Mouse (Mus musculus) granulocyte monocyte progenitor cell, adult 5-6 weeks (primary cell): ENCODE results near the gene Gcm1. TPM values are rescaled to one million over a fixed set of nuclear protein-coding genes. Genes with fewer than 3 reads are reported as not detected.
"Not testable (repeated sequence)": the region's sequence is repeated elsewhere in the genome, so short reads cannot be mapped to it uniquely, and the experiment has no call there.

ENCODE experiments used
- ATAC-seq: replicated peaks from 2 replicates; pipeline ENCODE4 v1.8.0; 2016; ENCODE audit warnings: mild to moderate bottlenecking, moderate TSS enrichment, inconsistent platforms; ENCODE audit not compliant: poor library complexity, severe bottlenecking
- total RNA-seq, 2 experiments: library from RNA; stranded (forward) in 1 of 2; stranded (reverse) in 1 of 2; fragments of 200-712, 200-1000 nt in 1 of 2; fragments of >200 nt in 1 of 2; fragmentation: Nextera tagmentation in 1 of 2; gene quantifications; 2 replicates each; pipeline ENCODE4 v1.2.3; 2014 to 2017

The Gcm1 gene
- total RNA-seq, 2 experiments from 2014 or later, result not detected

DNA sequence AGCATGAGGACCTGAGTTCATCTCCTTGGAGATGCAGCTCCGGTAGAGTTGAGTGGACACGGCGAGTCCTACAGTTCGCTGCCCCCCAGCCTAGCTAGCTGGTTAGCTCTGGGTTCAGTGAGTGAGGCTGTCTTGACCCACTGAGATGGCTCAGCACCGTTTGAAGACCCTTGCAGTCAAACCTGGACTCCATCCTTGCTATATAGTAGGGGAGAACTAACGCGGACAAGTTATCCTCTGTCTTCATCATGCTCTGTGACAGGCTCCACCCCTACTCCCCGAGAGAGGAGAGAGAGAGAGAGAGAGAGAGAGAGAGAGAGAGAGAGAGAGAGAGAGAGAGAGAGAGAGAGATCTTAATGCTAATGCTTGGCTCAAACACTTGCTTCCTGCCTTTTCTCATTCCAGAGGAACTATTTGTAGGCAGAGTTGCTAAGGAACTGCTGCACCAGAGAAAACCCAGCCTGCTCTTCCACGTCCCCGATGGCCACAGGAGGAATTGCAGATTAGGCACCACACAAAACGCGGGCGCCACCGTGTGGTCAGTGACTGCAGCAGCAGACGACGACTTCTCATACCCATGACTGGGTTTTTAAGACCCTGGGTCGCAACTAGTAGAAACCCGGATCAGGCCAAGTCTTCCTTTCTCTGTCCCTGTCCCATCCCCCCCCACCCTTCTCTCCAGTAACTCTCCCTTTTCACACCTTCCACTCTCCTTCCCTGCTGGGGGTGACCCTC, 12.8 kb upstream of the Gcm1 start:
- ATAC-seq, result peak; percentile 100

DNA sequence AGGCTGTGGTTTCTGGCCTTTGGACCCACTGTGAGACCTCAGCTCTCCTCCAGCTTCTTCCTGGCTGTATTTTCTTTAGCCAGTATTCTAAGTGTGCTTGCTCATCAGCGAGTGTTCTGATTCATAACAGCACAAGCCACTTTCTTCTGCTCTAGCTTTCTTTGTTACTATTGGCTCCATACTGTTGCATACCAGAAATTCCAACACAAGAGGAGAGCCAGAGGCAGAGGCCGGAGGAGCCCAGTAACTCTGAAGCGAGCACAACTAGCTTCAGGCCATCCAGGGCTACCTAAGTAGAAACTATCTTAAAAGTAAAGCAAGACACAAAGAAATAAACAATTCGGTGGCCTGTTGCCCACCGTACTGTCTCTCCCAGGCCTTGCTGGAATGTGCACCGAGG, 6.6 kb upstream of the Gcm1 start:
- ATAC-seq, result no peak

- ATAC-seq, result no peak; the same call in 1 of the 2 replicates
Measured at GRCm38 (mm10) chr9:78046755-78047154, 5.0 kb upstream of the Gcm1 start.

DNA sequence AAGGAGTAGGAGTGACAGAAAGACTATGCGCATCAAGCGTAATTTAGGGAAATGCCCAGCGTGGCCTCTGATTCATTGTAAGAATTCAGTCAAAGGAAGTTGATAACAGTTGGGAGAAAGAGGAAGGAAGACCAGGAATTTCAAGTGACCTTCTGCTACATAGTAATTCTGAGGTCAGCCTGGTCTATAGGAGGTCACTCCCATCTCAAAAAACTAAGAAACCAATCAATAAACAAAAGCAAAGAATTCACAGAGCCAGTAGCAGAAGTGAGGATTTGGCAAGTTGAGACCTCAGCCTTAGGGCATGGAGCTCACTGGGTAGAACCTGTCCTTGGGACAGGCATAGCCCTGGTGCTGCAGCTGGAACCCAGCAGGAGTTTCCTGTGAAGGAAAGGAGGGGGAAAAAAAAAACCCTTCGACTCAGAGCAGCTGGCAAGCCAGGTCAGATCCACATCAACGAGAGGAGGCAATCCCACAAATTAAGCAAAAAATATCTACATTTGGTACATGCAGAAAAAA, 1.2 kb upstream of the Gcm1 start:
- ATAC-seq, result peak; percentile 53

GRCm38 (mm10) chr9:78053821-78054220, 2.1 kb downstream of the Gcm1 start:
- ATAC-seq, result no peak

DNA sequence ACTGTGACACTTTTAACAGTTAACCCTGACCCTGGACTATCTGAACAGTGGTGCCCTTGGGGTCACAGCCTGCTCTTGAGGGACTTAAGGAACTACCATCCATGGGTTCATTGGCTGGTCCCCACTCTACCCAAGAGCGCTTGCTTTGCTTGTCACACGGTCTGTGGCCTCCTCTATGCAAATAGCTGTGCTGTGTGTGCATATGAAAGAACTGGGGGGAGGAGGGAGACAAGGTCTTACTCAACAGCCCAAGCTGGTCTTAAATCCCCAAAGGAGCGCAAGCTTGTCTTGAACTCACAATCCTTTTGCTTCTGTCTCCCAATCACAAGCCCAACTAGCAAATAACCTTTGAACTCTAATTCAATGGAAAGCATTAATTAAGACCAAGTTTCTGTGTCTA, 2.6 kb downstream of the Gcm1 start:
- no peak for ATAC-seq

DNA sequence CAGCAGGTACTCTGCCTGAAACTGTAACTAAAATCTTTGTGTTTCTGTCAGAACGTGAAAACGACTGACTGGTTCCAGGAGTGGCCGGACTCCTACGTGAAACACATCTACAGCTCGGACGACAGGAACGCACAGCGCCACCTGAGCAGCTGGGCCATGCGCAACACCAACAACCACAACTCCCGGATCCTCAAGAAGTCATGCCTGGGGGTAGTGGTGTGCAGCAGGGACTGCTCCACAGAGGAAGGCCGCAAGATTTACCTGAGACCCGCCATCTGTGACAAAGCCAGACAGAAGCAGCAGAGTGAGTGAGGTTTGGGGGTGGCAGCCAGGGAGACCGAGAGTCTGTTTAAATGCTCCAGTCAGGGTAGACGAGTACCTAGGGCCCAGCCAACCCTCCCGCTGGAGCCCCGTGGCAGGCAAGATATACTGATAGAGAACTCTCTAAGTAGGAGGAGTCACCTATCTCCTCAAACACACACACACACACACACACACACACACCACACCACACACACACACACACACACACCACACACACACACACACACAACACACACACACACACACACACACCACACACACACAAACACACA, 7.9 kb downstream of the Gcm1 start:
- no peak for ATAC-seq

DNA sequence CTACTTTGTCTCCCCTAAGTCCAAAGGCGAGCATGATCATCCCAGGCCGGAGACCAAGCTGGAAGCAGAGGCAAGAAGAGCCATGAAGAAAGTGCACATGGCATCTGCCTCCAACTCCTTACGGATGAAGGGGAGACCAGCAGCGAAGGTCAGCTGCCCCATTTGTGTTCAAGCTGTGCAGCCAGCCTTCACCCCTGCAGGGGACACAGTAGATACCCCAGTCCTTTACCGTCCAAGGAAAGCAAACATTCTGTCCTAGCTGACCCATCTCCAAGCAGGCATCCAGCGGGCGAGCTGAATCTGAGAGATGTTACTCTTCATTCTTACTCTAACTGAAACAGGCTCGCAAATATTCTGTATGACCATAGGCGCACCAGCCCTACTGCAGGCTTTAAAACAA, 10.7 kb downstream of the Gcm1 start:
- ATAC-seq, result no peak

- ATAC-seq, result no peak
Measured at GRCm38 (mm10) chr9:78064121-78064520, 12.4 kb downstream of the Gcm1 start.

DNA sequence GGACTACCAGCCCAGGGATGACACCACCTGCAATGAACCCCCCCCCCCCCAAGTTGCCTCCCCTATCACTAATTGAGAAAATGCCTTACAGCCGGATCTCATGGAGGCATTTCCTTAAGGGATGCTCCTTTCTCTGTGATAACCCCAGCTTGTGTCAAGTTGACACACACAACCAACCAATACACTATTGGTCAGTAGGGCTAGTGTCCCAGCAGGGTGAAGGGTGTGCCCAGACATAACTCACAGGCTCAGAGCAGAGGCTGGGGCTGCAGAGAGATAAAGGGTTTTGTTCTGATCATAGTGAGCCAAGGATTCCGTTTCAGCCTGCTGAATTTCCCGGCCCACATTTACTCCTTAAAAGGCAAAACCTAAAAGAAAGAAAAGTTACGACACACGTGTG, 18.8 kb downstream of the Gcm1 start:
- ATAC-seq, result no peak

DNA sequence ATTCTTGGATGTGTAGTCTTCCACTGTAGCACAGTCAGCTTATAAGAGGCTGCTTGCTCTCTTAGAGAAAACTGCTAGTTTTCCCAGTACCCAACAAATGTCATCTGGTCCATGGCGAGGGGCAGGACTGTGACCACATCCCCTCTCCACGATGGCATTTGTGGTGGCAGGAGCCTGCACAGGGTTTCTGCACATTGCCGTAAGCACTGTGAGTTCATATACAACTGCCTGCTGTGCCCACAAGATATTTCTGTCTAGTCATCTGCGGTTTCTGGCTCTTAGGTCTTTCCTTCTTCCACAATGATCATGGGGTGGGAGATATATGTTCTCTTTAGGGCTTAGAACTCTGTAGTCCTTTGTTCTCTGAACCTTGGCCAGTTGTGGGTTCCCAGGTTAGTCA, 19.9 kb downstream of the Gcm1 start:
- peak; percentile 97 for ATAC-seq

DNA sequence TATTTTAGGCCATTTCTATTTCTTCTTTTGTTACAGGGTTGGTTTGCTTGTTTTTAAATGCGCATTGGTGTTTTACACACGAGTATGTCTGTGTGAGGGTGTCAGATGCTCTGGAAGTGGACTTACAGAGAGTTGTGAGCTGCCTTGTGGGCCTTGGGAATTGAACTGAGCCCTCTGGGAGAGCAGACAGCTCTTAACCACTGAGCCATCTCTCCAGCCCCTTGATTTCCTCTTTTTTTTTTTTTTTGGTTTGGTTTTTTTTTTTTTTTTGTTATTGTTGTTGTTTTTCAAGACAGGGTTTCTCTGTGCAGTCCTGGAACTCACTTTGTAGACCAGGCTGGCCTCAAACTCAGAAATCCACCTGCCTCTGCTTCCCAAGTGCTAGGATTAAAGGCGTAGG, 21.6 kb downstream of the Gcm1 start:
- not testable (repeated sequence) for ATAC-seq

DNA sequence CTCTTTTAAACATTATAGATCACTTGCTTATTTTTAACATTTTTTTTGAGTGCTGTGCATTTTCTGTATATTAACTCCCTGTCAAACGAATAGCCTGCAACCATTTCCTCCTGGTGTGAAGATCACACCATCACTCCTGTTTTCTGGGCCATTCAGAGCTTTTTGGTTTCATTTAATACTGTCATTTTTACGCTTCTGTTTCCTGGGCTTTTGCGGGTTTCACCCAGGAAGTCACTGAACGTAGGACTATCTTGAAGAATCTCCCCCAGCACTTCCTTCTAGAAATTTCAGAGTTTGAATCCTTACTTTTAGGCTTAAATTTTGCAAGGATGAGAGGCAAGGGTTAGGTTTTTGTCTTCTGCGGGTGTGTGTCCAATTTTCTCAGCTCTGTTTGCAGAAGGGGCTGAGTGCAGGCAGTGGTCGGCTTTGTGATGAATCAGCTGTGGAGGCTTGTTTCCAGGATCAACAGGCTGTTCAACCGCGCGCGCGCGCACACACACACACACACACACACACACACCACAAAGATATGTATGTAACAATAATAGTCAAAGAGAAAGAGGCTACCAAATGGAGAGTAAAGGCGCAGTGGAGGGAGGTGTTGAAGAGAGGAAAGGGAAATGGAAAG, 22.1 kb downstream of the Gcm1 start:
- ATAC-seq, result peak; percentile 13; the same call in 1 of the 2 replicates

GRCm38 (mm10) chr9:78075256-78075655, 23.5 kb downstream of the Gcm1 start:
- no peak for ATAC-seq

GRCm38 (mm10) chr9:78078240-78078639, 26.5 kb downstream of the Gcm1 start:
- peak; percentile 20; the same call in 1 of the 2 replicates for ATAC-seq

- no peak for ATAC-seq
Measured at GRCm38 (mm10) chr9:78081835-78082234, 30.1 kb downstream of the Gcm1 start.

- ATAC-seq, result no peak
Measured at GRCm38 (mm10) chr9:78084341-78084740, 32.6 kb downstream of the Gcm1 start.

DNA sequence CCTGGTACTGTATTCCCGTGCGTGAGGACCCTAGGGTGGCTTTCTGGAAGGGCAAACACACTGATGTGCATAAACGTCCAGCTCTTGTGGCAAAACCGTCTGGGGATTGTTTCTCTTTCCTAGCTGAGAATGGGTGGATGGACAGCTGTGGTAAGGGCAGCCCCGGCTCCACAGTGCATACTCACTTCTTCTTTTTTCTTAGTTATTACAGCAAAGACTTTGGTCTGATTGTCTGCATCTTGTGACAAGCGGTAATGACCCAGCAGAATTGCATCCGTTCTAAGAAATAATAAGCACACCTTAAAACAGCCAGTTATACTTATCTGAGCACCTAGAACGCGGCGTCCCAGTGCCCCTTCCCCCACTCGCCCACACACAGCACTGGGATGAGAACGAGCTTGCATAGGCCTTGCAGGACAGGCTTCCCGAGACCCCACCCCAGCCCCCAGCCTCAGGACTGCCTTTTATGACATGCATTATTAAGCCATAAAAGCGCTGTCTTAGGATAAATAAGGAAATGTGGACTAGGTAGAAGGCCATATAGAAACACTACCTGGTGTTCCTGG, 34.1 kb downstream of the Gcm1 start:
- ATAC-seq, result peak; percentile 92

DNA sequence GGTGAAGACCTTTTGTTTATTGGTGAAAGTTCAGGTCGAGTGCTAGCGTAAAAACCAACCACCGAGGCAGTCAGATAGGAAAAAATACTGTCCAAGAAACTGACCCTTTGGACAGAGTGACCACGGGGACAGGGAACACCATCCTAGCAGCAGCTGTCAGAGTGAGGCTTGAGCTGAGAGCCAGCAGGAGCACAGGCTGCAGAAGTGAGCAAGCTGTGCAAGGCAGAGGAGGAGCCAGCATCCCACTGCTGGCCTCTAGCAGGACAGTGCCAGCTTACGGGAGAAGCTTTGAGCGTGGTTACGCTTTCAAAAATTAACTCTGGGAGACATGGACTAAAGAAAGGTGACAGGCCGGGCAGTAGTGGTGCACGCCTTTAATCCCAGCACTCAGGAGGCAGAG, 36.0 kb downstream of the Gcm1 start:
- no peak for ATAC-seq

- no peak for ATAC-seq
Measured at GRCm38 (mm10) chr9:78088521-78088920, 36.8 kb downstream of the Gcm1 start.

DNA sequence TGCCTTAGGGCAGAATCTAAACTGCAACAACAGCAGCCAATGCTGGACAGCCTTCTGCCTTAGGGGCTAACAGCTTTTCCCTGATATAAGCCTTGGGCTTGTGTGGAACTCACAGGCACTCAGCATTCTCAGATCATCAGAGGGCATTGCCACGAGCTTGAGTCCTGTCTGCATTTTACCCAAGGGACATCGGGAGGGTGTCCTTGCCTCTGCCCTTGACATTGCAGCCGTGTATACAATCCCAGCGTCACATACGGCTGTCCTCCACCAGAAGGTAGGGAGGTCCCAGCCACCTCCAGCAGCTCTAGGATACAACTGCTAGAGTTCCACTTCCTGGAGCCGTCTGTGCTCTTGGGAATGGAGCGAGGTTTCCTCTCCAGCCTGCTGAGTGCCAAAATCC, 37.2 kb downstream of the Gcm1 start:
- no peak for ATAC-seq
